Mouse (Mus musculus): Measurements from ENCODE around the gene Lif.

- TF ChIP-seq TAL1 (IDR thresholded peaks at IDR 0.05; ENCODE audit: low read length) (no peak), GATA1 (IDR thresholded peaks at IDR 0.05; ENCODE audit: low read length) (no peak)
Measured at GRCm38 (mm10) chr11:4220443-4221400, 36.6 kb upstream of the Lif start.
